Mouse (Mus musculus): ENCODE measurements at regions not wholly inside any gene's neighbourhood (a gene's known extent, or its start where the extent isn't known, plus 50 kb on each side); places are given as distances from the start of the nearest gene placed in this dataset.
A peak's percentile ranks its signal among the peaks of the same experiment; 100 is the strongest.

- DNase-seq (ENCODE audit: low read depth): no peak
- TF ChIP-seq POLR2A (IDR thresholded peaks at IDR 0.05; ENCODE audit: borderline replicate concordance, extremely low read depth, insufficient read depth, insufficient read length, poor library complexity, severe bottlenecking) (no peak), CTCF (IDR thresholded peaks at IDR 0.05; ENCODE audit: borderline replicate concordance, extremely low read depth, insufficient read depth, insufficient read length) (no peak)
These were observed 81.6 kb upstream of the Rasgrf1 start for GRCm38 (mm10) chr9:89828156-89828555.

- TF ChIP-seq CTCF (IDR thresholded peaks at IDR 0.05; ENCODE audit: borderline replicate concordance, extremely low read depth, insufficient read depth, insufficient read length) (no peak), POLR2A (IDR thresholded peaks at IDR 0.05; ENCODE audit: borderline replicate concordance, extremely low read depth, insufficient read depth, insufficient read length, poor library complexity, severe bottlenecking) (no peak)
- peak; percentile 69 for DNase-seq (ENCODE audit: low read depth)
These were observed 82.1 kb upstream of the Rasgrf1 start for GRCm38 (mm10) chr9:89827564-89827963.

GRCm38 (mm10) chr9:89826712-89827548 is 82.8 kb upstream of the Rasgrf1 start:
- TF ChIP-seq CTCF (IDR thresholded peaks at IDR 0.05; ENCODE audit: borderline replicate concordance, extremely low read depth, insufficient read depth, insufficient read length) (peak; percentile 90), POLR2A (IDR thresholded peaks at IDR 0.05; ENCODE audit: borderline replicate concordance, extremely low read depth, insufficient read depth, insufficient read length, poor library complexity, severe bottlenecking) (no peak)

GRCm38 (mm10) chr9:89821853-89822243 is 83.6 kb upstream of the Ankrd34c start:
- TF ChIP-seq POLR2A (IDR thresholded peaks at IDR 0.05; ENCODE audit: borderline replicate concordance, extremely low read depth, insufficient read depth, insufficient read length, poor library complexity, severe bottlenecking) (no peak), CTCF (IDR thresholded peaks at IDR 0.05; ENCODE audit: borderline replicate concordance, extremely low read depth, insufficient read depth, insufficient read length) (no peak)
- DNase-seq (ENCODE audit: low read depth): no peak

More at GRCm38 (mm10) chr9:89826712-89827548, 82.8 kb upstream of the Rasgrf1 start:
- peak; percentile 94 for DNase-seq (ENCODE audit: low read depth)

- TF ChIP-seq POLR2A (IDR thresholded peaks at IDR 0.05; ENCODE audit: borderline replicate concordance, extremely low read depth, insufficient read depth, insufficient read length, poor library complexity, severe bottlenecking): no peak
- no peak for TF ChIP-seq CTCF (IDR thresholded peaks at IDR 0.05; ENCODE audit: borderline replicate concordance, extremely low read depth, insufficient read depth, insufficient read length)
- DNase-seq (ENCODE audit: low read depth): peak; percentile 59
These were observed 83.0 kb upstream of the Ankrd34c start for GRCm38 (mm10) chr9:89821109-89821852.

GRCm38 (mm10) chr9:89813616-89814318 is 75.5 kb upstream of the Ankrd34c start:
- peak; percentile 50 for DNase-seq (ENCODE audit: low read depth)
- no peak for TF ChIP-seq POLR2A (IDR thresholded peaks at IDR 0.05; ENCODE audit: borderline replicate concordance, extremely low read depth, insufficient read depth, insufficient read length, poor library complexity, severe bottlenecking)
- peak; percentile 13; the same call in 1 of the 2 replicates for TF ChIP-seq CTCF (IDR thresholded peaks at IDR 0.05; ENCODE audit: borderline replicate concordance, extremely low read depth, insufficient read depth, insufficient read length)

GRCm38 (mm10) chr9:89807381-89807780 is 69.1 kb upstream of the Ankrd34c start:
- no peak for DNase-seq (ENCODE audit: low read depth)
- TF ChIP-seq POLR2A (IDR thresholded peaks at IDR 0.05; ENCODE audit: borderline replicate concordance, extremely low read depth, insufficient read depth, insufficient read length, poor library complexity, severe bottlenecking): no peak
- TF ChIP-seq CTCF (IDR thresholded peaks at IDR 0.05; ENCODE audit: borderline replicate concordance, extremely low read depth, insufficient read depth, insufficient read length): no peak

GRCm38 (mm10) chr9:89802658-89803057 is 64.4 kb upstream of the Ankrd34c start:
- DNase-seq (ENCODE audit: low read depth): peak; percentile 40
- TF ChIP-seq POLR2A (IDR thresholded peaks at IDR 0.05; ENCODE audit: borderline replicate concordance, extremely low read depth, insufficient read depth, insufficient read length, poor library complexity, severe bottlenecking) (no peak), CTCF (IDR thresholded peaks at IDR 0.05; ENCODE audit: borderline replicate concordance, extremely low read depth, insufficient read depth, insufficient read length) (no peak)

GRCm38 (mm10) chr9:89793018-89793417 is 54.7 kb upstream of the Ankrd34c start:
- DNase-seq (ENCODE audit: low read depth): peak; percentile 81
- TF ChIP-seq CTCF (IDR thresholded peaks at IDR 0.05; ENCODE audit: borderline replicate concordance, extremely low read depth, insufficient read depth, insufficient read length) (peak; percentile 85), POLR2A (IDR thresholded peaks at IDR 0.05; ENCODE audit: borderline replicate concordance, extremely low read depth, insufficient read depth, insufficient read length, poor library complexity, severe bottlenecking) (no peak)

GRCm38 (mm10) chr9:89789926-89790325 is 51.7 kb upstream of the Ankrd34c start:
- no peak for DNase-seq (ENCODE audit: low read depth)
- TF ChIP-seq CTCF (IDR thresholded peaks at IDR 0.05; ENCODE audit: borderline replicate concordance, extremely low read depth, insufficient read depth, insufficient read length) (no peak), POLR2A (IDR thresholded peaks at IDR 0.05; ENCODE audit: borderline replicate concordance, extremely low read depth, insufficient read depth, insufficient read length, poor library complexity, severe bottlenecking) (no peak)

GRCm38 (mm10) chr9:89788651-89789050 is 50.4 kb upstream of the Ankrd34c start:
- TF ChIP-seq CTCF (IDR thresholded peaks at IDR 0.05; ENCODE audit: borderline replicate concordance, extremely low read depth, insufficient read depth, insufficient read length): no peak
- no peak for TF ChIP-seq POLR2A (IDR thresholded peaks at IDR 0.05; ENCODE audit: borderline replicate concordance, extremely low read depth, insufficient read depth, insufficient read length, poor library complexity, severe bottlenecking)
- DNase-seq (ENCODE audit: low read depth): no peak
